Mouse (Mus musculus): ENCODE measurements around the gene Nrg3. TPM values are rescaled to one million over a fixed set of nuclear protein-coding genes. Genes with fewer than 3 reads are reported as not detected.

Nrg3 gene
- polyA plus RNA-seq, 1 experiment from 2014 or later = not detected

GRCm38 (mm10) chr14:39034482-39034881, 438.4 kb downstream of the Nrg3 start:
- Histone ChIP-seq H3K27me3 (ENCODE audit: insufficient read depth, poor library complexity, severe bottlenecking) (no peaks in the 10 kb centered on the region), H3K4me1 (no peaks in the 10 kb centered on the region), H3K27ac (no peak overlapping the region), H3K36me3 (no peaks in the 10 kb centered on the region), H3K4me3 (no peak overlapping the region), H3K9me3 (no peaks in the 10 kb centered on the region)
- DNase-seq (ENCODE audit: low spot score) = no peak
- WGBS = 91% methylated on average over 3 of the region's 3 CpGs

- 90% methylated on average over 2 of the region's 2 CpGs for WGBS
- H3K27me3 ChIP-seq (ENCODE audit: insufficient read depth, poor library complexity, severe bottlenecking) = no peaks in the 10 kb centered on the region
- no peaks in the 10 kb centered on the region for H3K9me3 ChIP-seq
- H3K36me3 ChIP-seq = no peaks in the 10 kb centered on the region
- H3K4me3 ChIP-seq = no peak overlapping the region
- DNase-seq (ENCODE audit: low spot score) = no peak
- H3K4me1 ChIP-seq = no peaks in the 10 kb centered on the region
- H3K27ac ChIP-seq = no peak overlapping the region
These were observed 449.8 kb downstream of the Nrg3 start for GRCm38 (mm10) chr14:39023065-39023464.

DNA sequence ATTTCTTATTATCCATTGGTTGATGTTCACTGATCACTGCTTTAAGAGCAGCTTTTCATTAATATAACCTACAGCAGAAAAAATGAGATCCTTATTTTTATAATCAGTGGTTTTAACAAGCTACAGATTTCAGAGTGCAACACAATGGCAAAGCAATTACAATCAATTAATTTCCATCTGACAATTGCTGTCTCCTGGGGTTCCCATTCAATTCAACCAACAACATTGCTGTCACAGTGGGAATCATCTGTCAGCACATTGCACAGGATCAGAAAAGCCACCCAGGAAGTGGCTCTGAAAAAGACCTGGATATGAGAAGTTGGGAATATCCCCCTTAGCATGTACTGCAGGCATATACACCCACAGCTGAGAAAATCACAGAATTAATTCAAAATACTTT, 458.8 kb downstream of the Nrg3 start:
- H3K27ac ChIP-seq = no peak overlapping the region
- no peak for DNase-seq (ENCODE audit: low spot score)
- no peaks in the 10 kb centered on the region for H3K9me3 ChIP-seq
- no peaks in the 10 kb centered on the region for H3K36me3 ChIP-seq
- H3K27me3 ChIP-seq (ENCODE audit: insufficient read depth, poor library complexity, severe bottlenecking) = no peaks in the 10 kb centered on the region
- H3K4me3 ChIP-seq = no peak overlapping the region
- H3K4me1 ChIP-seq = no peaks in the 10 kb centered on the region

DNA sequence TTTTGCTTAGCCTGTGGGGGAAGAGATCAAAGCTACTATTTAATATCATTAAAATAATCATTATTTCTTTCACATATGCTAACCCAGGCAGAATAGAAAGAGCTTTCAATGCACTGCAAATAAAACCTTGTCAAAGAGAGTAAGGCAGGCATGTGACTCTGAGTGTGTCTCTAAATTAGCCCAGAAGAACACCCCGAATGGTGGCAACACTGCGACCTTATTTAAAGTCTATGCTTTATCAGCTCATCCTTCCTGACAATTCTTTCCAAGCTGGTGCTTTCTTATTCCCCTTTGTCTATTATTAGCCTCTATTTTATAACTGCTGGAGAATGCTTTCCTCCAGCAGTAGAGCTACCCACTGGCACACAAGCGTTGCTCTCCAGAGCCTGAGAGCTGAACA, 475.0 kb downstream of the Nrg3 start:
- no peaks in the 10 kb centered on the region for H3K9me3 ChIP-seq
- H3K4me1 ChIP-seq = no peaks in the 10 kb centered on the region
- H3K36me3 ChIP-seq = no peaks in the 10 kb centered on the region
- no peaks in the 10 kb centered on the region for H3K27me3 ChIP-seq (ENCODE audit: insufficient read depth, poor library complexity, severe bottlenecking)
- no peak overlapping the region for H3K27ac ChIP-seq
- WGBS = 78% methylated on average over 3 of the region's 3 CpGs
- DNase-seq (ENCODE audit: low spot score) = no peak
- H3K4me3 ChIP-seq = no peak overlapping the region

DNA sequence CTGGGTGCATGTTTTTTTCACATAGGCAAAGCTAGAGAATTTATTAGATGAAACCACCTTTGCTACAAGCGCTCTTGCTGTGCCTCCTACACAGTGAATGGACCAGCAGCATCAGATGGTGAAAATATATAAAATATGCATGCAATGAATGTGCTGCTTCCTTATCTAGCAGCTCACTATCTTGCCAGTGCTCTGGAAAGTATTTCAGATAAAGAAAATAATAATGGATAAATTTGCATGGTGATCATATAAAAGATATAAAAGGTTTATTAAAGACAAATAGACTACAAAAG, 480.4 kb downstream of the Nrg3 start:
- H3K4me3 ChIP-seq = no peak overlapping the region
- H3K27me3 ChIP-seq (ENCODE audit: insufficient read depth, poor library complexity, severe bottlenecking) = no peaks in the 10 kb centered on the region
- H3K36me3 ChIP-seq = no peaks in the 10 kb centered on the region
- no peak overlapping the region for H3K27ac ChIP-seq
- 89% methylated on average over 1 of the region's 1 CpGs for WGBS
- DNase-seq (ENCODE audit: low spot score) = no peak
- no peaks in the 10 kb centered on the region for H3K4me1 ChIP-seq
- H3K9me3 ChIP-seq = no peaks in the 10 kb centered on the region

GRCm38 (mm10) chr14:38991847-38992573, 480.9 kb downstream of the Nrg3 start:
- Histone ChIP-seq H3K9me3 (no peaks in the 10 kb centered on the region), H3K27me3 (ENCODE audit: insufficient read depth, poor library complexity, severe bottlenecking) (no peaks in the 10 kb centered on the region), H3K36me3 (no peaks in the 10 kb centered on the region), H3K27ac (no peak overlapping the region), H3K4me3 (no peak overlapping the region), H3K4me1 (no peaks in the 10 kb centered on the region)
- WGBS = 75% methylated on average over 7 of the region's 7 CpGs
- no peak for DNase-seq (ENCODE audit: low spot score)

DNA sequence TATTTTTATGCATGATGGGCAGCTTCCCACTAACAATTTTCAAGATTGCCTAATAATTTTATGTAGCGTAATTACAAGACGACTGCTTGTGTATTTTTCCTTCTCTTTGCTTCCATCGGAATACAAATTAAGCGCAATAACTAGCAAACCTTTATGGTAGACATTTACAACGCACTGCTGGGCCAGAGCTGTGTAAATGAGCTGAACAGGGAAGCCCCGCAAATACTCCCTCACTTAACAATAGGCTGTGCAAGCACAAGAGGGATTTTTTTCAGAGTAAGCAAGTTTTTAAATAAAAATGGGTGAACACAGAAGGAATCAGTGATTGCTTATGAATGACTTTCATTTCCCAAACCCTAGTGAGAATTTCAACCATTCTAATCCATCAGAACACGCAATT, 513.5 kb downstream of the Nrg3 start:
- Histone ChIP-seq H3K9me3 (no peaks in the 10 kb centered on the region), H3K4me3 (no peak overlapping the region), H3K27ac (no peak overlapping the region), H3K36me3 (no peaks in the 10 kb centered on the region), H3K4me1 (no peaks in the 10 kb centered on the region), H3K27me3 (ENCODE audit: insufficient read depth, poor library complexity, severe bottlenecking) (no peaks in the 10 kb centered on the region)
- DNase-seq (ENCODE audit: low spot score) = no peak
- WGBS = 82% methylated on average over 7 of the region's 7 CpGs

DNA sequence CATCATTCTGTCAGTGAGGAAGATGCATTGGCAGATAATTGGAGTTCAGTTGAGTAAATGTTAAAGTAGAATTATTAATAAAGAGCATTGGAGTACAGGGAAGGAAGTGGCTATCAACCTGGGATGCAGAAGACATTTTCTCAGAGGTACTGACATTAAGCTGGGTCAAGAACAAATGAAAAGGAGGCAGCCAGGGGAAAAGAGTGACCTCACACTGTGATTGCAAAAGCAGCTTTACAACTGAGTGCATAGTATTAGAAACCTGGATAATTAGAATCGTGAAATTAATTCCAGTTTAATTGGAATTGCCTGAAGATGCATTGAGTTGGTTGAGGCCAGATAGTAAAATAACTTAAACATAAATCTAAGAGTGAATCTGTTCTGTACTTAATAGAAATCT, 535.4 kb downstream of the Nrg3 start:
- Histone ChIP-seq H3K36me3 (no peaks in the 10 kb centered on the region), H3K4me1 (no peaks in the 10 kb centered on the region), H3K27me3 (ENCODE audit: insufficient read depth, poor library complexity, severe bottlenecking) (no peaks in the 10 kb centered on the region), H3K27ac (no peak overlapping the region), H3K4me3 (no peak overlapping the region), H3K9me3 (no peaks in the 10 kb centered on the region)
- DNase-seq (ENCODE audit: low spot score) = no peak
- 70% methylated on average over 1 of the region's 1 CpGs for WGBS

GRCm38 (mm10) chr14:38936483-38937054, 536.3 kb downstream of the Nrg3 start:
- Histone ChIP-seq H3K36me3 (no peaks in the 10 kb centered on the region), H3K9me3 (no peaks in the 10 kb centered on the region), H3K4me3 (no peak overlapping the region), H3K27me3 (ENCODE audit: insufficient read depth, poor library complexity, severe bottlenecking) (no peaks in the 10 kb centered on the region), H3K4me1 (no peaks in the 10 kb centered on the region), H3K27ac (no peak overlapping the region)
- DNase-seq (ENCODE audit: low spot score) = no peak
- 76% methylated on average over 2 of the region's 2 CpGs for WGBS

DNA sequence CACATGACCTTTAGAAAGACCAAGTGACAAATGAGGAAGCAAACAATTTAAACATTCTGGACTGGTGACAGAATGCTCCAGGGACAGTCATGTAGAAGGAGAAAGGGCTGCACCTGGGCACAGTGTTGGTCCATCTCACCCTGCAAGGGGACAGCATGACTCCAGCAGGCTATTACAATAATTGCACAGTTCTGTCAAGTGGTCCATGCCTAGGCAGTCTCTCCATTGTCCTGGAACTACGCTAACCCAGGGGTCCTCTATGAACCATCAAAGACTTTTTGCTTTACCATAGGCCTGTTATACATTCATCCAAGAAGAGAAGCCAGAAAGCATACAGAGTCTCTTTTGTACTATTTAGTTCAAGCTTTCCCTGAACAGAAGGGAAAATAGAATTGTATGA, 549.2 kb downstream of the Nrg3 start:
- H3K4me1 ChIP-seq = no peaks in the 10 kb centered on the region
- H3K36me3 ChIP-seq = no peaks in the 10 kb centered on the region
- H3K27ac ChIP-seq = no peak overlapping the region
- H3K27me3 ChIP-seq (ENCODE audit: insufficient read depth, poor library complexity, severe bottlenecking) = no peaks in the 10 kb centered on the region
- no peak for DNase-seq (ENCODE audit: low spot score)
- H3K9me3 ChIP-seq = no peaks in the 10 kb centered on the region
- WGBS = 79% methylated on average over 1 of the region's 1 CpGs
- H3K4me3 ChIP-seq = no peak overlapping the region

- no peaks in the 10 kb centered on the region for H3K4me1 ChIP-seq
- H3K36me3 ChIP-seq = no peaks in the 10 kb centered on the region
- H3K27ac ChIP-seq = no peak overlapping the region
- WGBS = 70% methylated on average over 2 of the region's 2 CpGs
- no peak for DNase-seq (ENCODE audit: low spot score)
- H3K9me3 ChIP-seq = no peaks in the 10 kb centered on the region
- no peaks in the 10 kb centered on the region for H3K27me3 ChIP-seq (ENCODE audit: insufficient read depth, poor library complexity, severe bottlenecking)
- H3K4me3 ChIP-seq = no peak overlapping the region
These were observed 552.1 kb downstream of the Nrg3 start for GRCm38 (mm10) chr14:38920800-38921199.

GRCm38 (mm10) chr14:38870591-38870990, 602.3 kb downstream of the Nrg3 start:
- Histone ChIP-seq H3K4me1 (no peaks in the 10 kb centered on the region), H3K9me3 (no peaks in the 10 kb centered on the region), H3K27me3 (ENCODE audit: insufficient read depth, poor library complexity, severe bottlenecking) (no peaks in the 10 kb centered on the region), H3K27ac (no peak overlapping the region), H3K36me3 (no peaks in the 10 kb centered on the region), H3K4me3 (no peak overlapping the region)
- WGBS = 62% methylated on average over 2 of the region's 2 CpGs
- DNase-seq (ENCODE audit: low spot score) = no peak

DNA sequence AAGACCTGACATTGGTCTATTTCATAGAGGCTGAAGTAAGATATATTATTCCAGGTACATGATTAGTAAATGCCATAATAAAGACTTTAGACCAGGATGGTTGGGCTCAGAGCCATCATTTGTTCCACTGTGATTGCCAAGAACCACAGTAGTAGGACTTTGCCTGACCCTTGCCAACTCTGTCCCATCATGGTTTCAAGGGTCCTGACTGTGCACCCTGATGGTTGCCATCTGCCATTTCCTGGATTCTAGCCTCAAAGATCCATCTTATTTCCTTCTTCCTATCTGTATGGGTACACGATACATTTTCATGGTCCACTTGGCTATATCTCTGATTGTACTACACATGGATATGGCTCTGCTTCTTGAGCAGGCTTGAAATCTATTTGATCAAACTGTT, 625.3 kb downstream of the Nrg3 start:
- H3K27ac ChIP-seq = no peak overlapping the region
- H3K4me1 ChIP-seq = no peaks in the 10 kb centered on the region
- WGBS = 84% methylated on average over 1 of the region's 1 CpGs
- H3K4me3 ChIP-seq = no peak overlapping the region
- H3K36me3 ChIP-seq = no peaks in the 10 kb centered on the region
- H3K9me3 ChIP-seq = no peaks in the 10 kb centered on the region
- no peak for DNase-seq (ENCODE audit: low spot score)
- H3K27me3 ChIP-seq (ENCODE audit: insufficient read depth, poor library complexity, severe bottlenecking) = no peaks in the 10 kb centered on the region

- no peak for DNase-seq (ENCODE audit: low spot score)
- no peak overlapping the region for H3K27ac ChIP-seq
- WGBS = 68% methylated on average over 1 of the region's 1 CpGs
- no peaks in the 10 kb centered on the region for H3K9me3 ChIP-seq
- no peaks in the 10 kb centered on the region for H3K36me3 ChIP-seq
- no peak overlapping the region for H3K4me3 ChIP-seq
- H3K27me3 ChIP-seq (ENCODE audit: insufficient read depth, poor library complexity, severe bottlenecking) = no peaks in the 10 kb centered on the region
- H3K4me1 ChIP-seq = no peaks in the 10 kb centered on the region
These were observed 625.8 kb downstream of the Nrg3 start for GRCm38 (mm10) chr14:38847091-38847490.

All from heart, embryonic 10.5 days (tissue).